Mouse (Mus musculus) neural tube, embryonic 14.5 days (tissue): Measurements from ENCODE around the gene Rab35. TPM values are rescaled to one million over a fixed set of nuclear protein-coding genes. Genes with fewer than 3 reads are reported as not detected.

Experiments used
- ATAC-seq: fragments of 200-750 bp; cut with Nextera tagmentation; 2 replicates; pipeline ENCODE4 v1.8.0; 2017; ENCODE audit warnings: low read depth, mild to moderate bottlenecking, moderate TSS enrichment, moderate library complexity
- H3K27ac ChIP-seq: fragments of 300-500 bp; sonication (generic); 2 replicates; pipeline ENCODE4 v1.5.1; 2014; ENCODE audit warnings: low read depth, mild to moderate bottlenecking, control low read depth, low read length, moderate library complexity, mixed read lengths
- H3K27me3 ChIP-seq: fragments of 300-500 bp; sonication (generic); 2 replicates; pipeline ENCODE4 v1.6.1; 2014; ENCODE audit warnings: low read length; ENCODE audit not compliant: control insufficient read depth, insufficient read depth
- H3K36me3 ChIP-seq: fragments of 300-500 bp; sonication (generic); 2 replicates; pipeline ENCODE4 v1.6.1; 2014; ENCODE audit warnings: low read length, mixed read lengths; ENCODE audit not compliant: control insufficient read depth, insufficient read depth
- H3K4me1 ChIP-seq: fragments of 300-500 bp; sonication (generic); 2 replicates; pipeline ENCODE4 v1.6.1; 2014; ENCODE audit warnings: low read length; ENCODE audit not compliant: control insufficient read depth, insufficient read depth
- H3K4me2 ChIP-seq: fragments of 300-500 bp; sonication (generic); 2 replicates; pipeline ENCODE4 v1.6.1; 2014; ENCODE audit warnings: mild to moderate bottlenecking, low read depth, low read length, control low read depth
- H3K4me3 ChIP-seq: fragments of 300-500 bp; sonication (generic); 2 replicates; pipeline ENCODE4 v1.5.1; 2014; ENCODE audit warnings: low read depth, low read length, control low read depth, mixed read lengths
- H3K9ac ChIP-seq: fragments of 300-500 bp; sonication (generic); replicated peaks from 2 replicates; pipeline ENCODE4 v1.6.1; 2014; ENCODE audit warnings: low read depth, mild to moderate bottlenecking, control low read depth, low read length, mixed read lengths
- H3K9me3 ChIP-seq: fragments of 300-500 bp; sonication (generic); 2 replicates; pipeline ENCODE4 v1.6.1; 2016; ENCODE audit warnings: low read length; ENCODE audit not compliant: control insufficient read depth
- WGBS: fragments of 180-500 bp; shearing (Covaris S2); extraction: QIAGEN DNeasy Blood & Tissue Kit; methylation state at CpG from one replicate; pipeline ENCODE4 v1.1.7; 2014; 5-methylcytosine and 5-hydroxymethylcytosine counted together
- polyA plus RNA-seq: library from polyadenylated mRNA; unstranded; fragments of >200 nt; fragmentation: Nextera tagmentation; extraction: Ambion mirVana; gene quantifications from 2 replicates; pipeline ENCODE4 v1.2.1, GENCODE M21; 2014

Rab35 gene
- polyA plus RNA-seq, 1 experiment from 2014 or later: 23.4 TPM

DNA sequence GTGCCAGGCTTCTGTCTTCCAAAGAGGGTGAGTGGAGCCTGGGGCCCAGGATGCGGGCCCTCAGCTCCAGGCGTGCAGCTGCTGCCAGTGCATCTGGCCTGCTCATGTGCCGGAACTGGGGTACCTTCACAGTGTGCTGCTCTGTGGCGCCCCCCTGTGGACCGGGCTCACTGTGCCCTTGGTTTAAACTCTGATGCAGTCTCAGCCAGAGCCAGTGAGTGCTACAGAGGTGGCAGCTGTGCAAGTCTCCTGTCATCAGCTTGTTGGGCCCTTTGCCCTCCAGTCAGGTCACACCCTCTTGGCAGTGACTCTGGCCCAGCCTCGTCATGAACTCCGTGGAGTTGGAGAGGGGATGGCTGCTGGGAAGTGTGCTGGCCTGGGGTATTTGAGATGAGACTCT is 16.8 kb upstream of the Rab35 start:
- no peak overlapping the region for H3K27ac ChIP-seq
- WGBS: 89% methylated on average over 7 of the region's 7 CpGs

DNA sequence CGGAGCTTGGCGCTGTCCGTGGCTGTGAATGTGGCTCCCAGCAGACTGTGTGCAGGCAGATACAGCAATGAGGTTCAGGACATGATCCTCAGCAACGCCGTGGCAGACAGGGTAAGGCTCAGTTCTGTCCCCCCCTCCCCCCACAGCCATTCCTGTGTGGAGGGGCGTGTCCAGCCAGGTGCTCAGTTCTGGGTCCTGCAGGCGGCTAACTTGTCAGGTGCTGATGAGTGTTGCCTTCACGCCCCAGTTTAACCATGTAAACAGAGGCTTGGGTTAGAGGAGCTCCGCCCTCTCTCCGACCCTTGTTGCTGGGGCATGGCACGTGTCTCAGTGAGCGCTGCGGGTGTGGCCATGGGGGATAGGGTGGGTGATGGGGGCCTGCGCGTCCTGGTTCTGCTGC is 12.0 kb upstream of the Rab35 start:
- peaks cover 66% of the 10 kb centered on the region for H3K36me3 ChIP-seq
- no peak overlapping the region for H3K4me3 ChIP-seq
- no peaks in the 10 kb centered on the region for H3K4me1 ChIP-seq
- H3K27me3 ChIP-seq: no peaks in the 10 kb centered on the region
- no peaks in the 10 kb centered on the region for H3K9me3 ChIP-seq
- no peak overlapping the region for H3K4me2 ChIP-seq
- ATAC-seq: no peak
- no peak overlapping the region for H3K27ac ChIP-seq
- 95% methylated on average over 15 of the region's 15 CpGs for WGBS
- no peak overlapping the region for H3K9ac ChIP-seq

More for the DNA sequence above, 16.8 kb upstream of the Rab35 start:
- Histone ChIP-seq H3K9ac (no peak overlapping the region), H3K9me3 (no peaks in the 10 kb centered on the region), H3K4me1 (no peaks in the 10 kb centered on the region), H3K36me3 (peaks cover 88% of the 10 kb centered on the region), H3K4me3 (no peak overlapping the region), H3K4me2 (no peak overlapping the region), H3K27me3 (no peaks in the 10 kb centered on the region)
- no peak for ATAC-seq

DNA sequence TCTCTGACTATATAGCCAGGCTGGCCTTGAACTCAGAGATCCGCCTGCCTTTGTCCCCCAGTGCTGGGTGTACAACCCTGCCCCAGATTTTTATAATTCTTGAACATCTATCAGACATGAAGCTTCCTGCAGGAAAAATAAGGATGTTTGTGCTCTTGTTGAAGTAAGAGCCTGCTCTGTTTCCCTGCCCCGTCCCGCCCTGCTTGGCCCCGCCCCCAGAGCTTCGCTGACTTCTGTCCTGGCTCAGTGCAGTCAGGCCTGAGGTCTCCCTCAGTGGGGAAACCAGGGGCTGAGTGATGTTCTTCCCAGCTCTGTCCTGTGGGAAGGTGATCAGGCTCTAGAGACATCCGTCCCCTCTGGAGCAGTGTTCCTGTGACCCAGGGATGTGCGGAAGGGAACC is 9.0 kb upstream of the Rab35 start:
- Histone ChIP-seq H3K4me3 (no peak overlapping the region), H3K27ac (no peak overlapping the region), H3K4me1 (no peaks in the 10 kb centered on the region), H3K9me3 (no peaks in the 10 kb centered on the region), H3K9ac (no peak overlapping the region), H3K4me2 (no peak overlapping the region), H3K27me3 (no peaks in the 10 kb centered on the region), H3K36me3 (peaks cover 37% of the 10 kb centered on the region)
- WGBS: 91% methylated on average over 7 of the region's 7 CpGs
- ATAC-seq: no peak

DNA sequence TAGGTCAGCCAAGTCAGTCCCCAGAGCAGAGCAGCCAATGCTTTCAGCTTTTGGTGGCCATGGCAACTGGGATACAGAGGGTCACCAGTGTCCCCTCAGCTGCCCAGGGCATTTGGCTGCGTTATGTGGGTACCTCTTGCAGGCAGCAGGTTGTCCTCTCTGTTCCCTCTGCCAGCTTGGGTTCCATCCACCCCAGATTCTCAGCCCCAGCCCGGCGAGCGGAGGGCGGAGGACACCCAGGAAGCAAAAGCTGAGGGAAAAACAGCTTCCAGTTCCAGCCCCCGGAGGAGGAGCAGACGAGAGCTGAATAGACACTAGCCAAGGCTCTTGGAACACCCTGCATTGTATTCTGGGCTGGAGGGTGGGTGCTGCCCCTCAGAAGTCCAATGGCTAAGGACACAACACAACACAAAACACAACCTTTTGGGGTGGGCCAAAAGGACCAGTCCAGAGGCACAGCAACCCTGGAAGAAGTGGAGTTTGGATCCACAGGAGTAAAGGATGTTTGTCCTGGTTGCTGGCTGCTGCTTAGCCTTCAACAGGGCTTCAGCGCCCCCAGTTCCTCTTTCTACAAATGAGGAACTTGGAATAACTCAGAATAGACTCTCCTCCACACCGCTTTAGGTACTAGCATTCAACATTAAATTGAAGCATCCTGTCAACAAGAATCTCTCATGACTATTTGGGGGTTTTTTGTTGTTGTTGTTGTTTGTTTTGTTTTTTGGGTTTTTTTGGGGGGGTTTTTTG is 7.8 kb upstream of the Rab35 start:
- no peak for ATAC-seq
- no peak overlapping the region for H3K27ac ChIP-seq

DNA sequence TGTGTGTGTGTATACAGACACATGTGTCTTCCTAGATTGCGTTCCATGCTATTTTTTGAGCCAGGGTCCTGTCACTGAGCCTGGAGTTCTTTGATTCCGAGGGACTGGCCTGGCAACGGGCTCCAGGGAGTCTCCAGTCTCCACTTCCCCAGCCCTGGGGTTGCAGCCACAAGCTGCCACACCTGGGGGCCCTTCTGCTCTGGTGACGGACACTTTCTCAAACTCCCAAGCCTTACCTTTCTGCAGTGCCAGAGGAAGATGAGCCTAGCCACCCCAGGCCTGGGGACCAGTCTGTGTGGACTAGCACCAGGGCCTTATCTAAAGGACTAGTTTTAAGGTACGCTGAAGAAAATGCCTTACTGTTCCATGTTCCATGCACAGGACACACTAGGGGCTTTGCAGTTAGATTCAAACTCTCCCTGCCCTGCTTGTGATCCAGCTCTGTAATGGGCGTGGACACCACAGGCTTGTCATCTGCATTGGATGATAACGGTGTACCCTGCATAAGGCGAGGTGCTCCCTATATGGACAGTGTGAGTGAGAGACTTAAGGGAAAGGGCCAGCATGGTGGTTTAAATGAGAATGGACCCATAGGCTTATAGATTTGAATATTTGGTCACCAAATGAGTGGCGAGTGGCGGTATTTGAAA is 5.3 kb upstream of the Rab35 start:
- H3K4me1 ChIP-seq: peaks cover 8% of the 10 kb centered on the region
- H3K9ac ChIP-seq: no peak overlapping the region
- no peak for ATAC-seq
- H3K9me3 ChIP-seq: no peaks in the 10 kb centered on the region
- 92% methylated on average over 10 of the region's 10 CpGs for WGBS
- no peak overlapping the region for H3K4me2 ChIP-seq
- H3K27ac ChIP-seq: no peak overlapping the region
- H3K27me3 ChIP-seq: no peaks in the 10 kb centered on the region
- no peak overlapping the region for H3K4me3 ChIP-seq
- peaks cover 11% of the 10 kb centered on the region for H3K36me3 ChIP-seq

More for the DNA sequence above, 7.8 kb upstream of the Rab35 start:
- Histone ChIP-seq H3K4me2 (no peak overlapping the region), H3K36me3 (peaks cover 32% of the 10 kb centered on the region), H3K4me1 (no peaks in the 10 kb centered on the region), H3K9ac (no peak overlapping the region), H3K4me3 (no peak overlapping the region), H3K9me3 (no peaks in the 10 kb centered on the region), H3K27me3 (no peaks in the 10 kb centered on the region)
- WGBS: 78% methylated on average over 9 of the region's 9 CpGs

DNA sequence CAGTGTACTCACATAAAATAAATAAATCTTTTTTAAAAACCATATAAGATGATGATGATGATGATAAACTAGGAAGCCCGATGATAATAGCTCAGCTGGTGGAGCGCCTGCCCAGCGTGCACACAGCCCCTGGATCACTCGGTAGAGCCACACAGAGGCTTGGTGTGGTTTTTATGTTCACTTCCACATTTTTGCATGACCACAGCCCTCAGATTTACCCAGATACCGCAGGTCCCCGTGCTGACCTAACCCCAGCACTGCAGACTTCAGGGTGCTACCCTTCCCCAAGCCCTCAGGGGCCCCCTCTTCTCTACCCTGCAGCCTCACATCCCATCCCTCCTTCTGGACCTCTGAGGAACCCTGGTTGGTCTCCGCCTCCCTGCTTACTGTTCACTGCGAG is 3.6 kb upstream of the Rab35 start:
- Histone ChIP-seq H3K9me3 (no peaks in the 10 kb centered on the region), H3K4me2 (no peak overlapping the region), H3K27ac (no peak overlapping the region), H3K4me3 (no peak overlapping the region), H3K9ac (no peak overlapping the region), H3K27me3 (no peaks in the 10 kb centered on the region), H3K4me1 (peaks cover 14% of the 10 kb centered on the region), H3K36me3 (peaks cover 1% of the 10 kb centered on the region; the same call in 1 of the 2 replicates)
- ATAC-seq: no peak
- 76% methylated on average over 8 of the region's 8 CpGs for WGBS

DNA sequence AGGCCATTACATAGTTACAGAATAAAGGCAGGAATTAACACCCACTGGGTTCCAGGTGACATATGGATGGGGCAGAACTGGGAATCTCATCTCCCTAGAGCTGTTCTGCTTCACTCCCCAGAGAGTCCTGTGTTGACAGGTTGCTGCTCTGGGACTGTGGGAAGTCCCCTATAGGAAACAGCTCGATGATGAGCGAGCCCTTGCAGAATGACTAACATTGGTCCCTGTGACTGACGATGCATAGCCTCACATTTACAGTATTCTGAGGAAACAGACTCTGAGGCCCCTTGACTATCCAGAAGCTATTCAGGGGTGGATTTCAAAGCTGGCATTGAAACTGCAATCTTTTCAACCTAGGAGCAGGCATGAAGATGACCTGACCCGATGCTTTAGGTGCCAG is 2.0 kb upstream of the Rab35 start:
- no peaks in the 10 kb centered on the region for H3K36me3 ChIP-seq
- H3K4me1 ChIP-seq: peaks cover 29% of the 10 kb centered on the region
- ATAC-seq: no peak

DNA sequence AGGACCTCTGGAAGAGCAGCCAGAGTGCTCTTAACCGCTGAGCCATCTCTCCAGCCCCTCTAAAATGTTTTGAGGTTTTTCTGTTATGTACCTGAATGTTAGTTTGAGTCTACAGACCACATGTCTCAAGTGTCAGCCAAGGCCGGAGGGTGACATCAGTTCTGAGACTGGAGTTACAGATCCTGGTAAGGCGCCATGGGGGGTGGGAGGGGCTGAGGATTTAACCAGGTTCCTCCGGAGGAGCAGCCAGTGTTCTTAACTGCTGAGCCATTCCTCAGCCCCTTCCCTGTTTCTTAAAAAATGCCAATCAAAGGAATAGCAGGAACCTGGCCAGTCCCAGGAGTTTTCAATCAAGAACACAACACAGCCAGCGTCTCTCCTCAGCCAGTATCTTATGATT is 1.4 kb upstream of the Rab35 start:
- H3K9ac ChIP-seq: no peak overlapping the region
- H3K27ac ChIP-seq: no peak overlapping the region
- 52% methylated on average over 5 of the region's 5 CpGs for WGBS
- ATAC-seq: no peak
- no peaks in the 10 kb centered on the region for H3K27me3 ChIP-seq
- H3K4me1 ChIP-seq: peaks cover 30% of the 10 kb centered on the region
- H3K4me2 ChIP-seq: no peak overlapping the region
- no peaks in the 10 kb centered on the region for H3K36me3 ChIP-seq
- no peaks in the 10 kb centered on the region for H3K9me3 ChIP-seq
- no peak overlapping the region for H3K4me3 ChIP-seq

More for the DNA sequence above, 2.0 kb upstream of the Rab35 start:
- Histone ChIP-seq H3K9ac (no peak overlapping the region), H3K27me3 (no peaks in the 10 kb centered on the region), H3K27ac (no peak overlapping the region), H3K9me3 (no peaks in the 10 kb centered on the region), H3K4me2 (no peak overlapping the region), H3K4me3 (no peak overlapping the region)
- 82% methylated on average over 4 of the region's 4 CpGs for WGBS

DNA sequence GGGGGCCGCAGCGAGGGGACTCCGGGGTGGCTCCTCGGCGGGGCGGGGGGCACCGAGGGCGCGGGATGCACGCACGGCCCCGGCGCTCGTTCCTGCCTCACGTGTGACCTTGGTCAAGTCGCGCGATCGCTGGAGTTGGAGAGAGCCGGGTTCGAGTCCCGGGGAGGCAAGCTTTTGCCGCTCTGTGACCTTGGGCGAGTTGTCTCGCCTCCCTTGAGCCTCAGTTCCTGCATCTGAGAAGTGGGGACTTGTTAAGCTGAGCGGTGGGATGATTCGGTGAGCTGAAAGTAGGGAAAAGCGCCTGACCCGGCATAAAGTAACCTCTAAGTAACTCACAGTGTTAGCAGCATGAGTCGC is 628 bp downstream of the Rab35 start:
- WGBS: 4% methylated on average over 29 of the region's 30 CpGs
- Histone ChIP-seq H3K4me3 (peak overlapping the region; percentile 71), H3K4me1 (peaks cover 30% of the 10 kb centered on the region), H3K9ac (peak overlapping the region; percentile 89), H3K4me2 (peak overlapping the region; percentile 83), H3K27me3 (no peaks in the 10 kb centered on the region), H3K27ac (peak overlapping the region; percentile 88), H3K36me3 (no peaks in the 10 kb centered on the region), H3K9me3 (no peaks in the 10 kb centered on the region)
- no peak for ATAC-seq
